Mouse (Mus musculus): Measurements from ENCODE around the gene Gtf3a. TPM values are rescaled to one million over a fixed set of nuclear protein-coding genes. Genes with fewer than 3 reads are reported as not detected.
"Not testable (repeated sequence)": the region's sequence is repeated elsewhere in the genome, so short reads cannot be mapped to it uniquely, and the experiment has no call there.

Gtf3a gene
- 55.9 and 60.5 TPM in 2 replicates for polyA plus RNA-seq (2012; rRNA removed)

GRCm38 (mm10) chr5:146948508-146949088 is at the start of gene Gtf3a:
Gene Gtf3a, plus strand, starts transcription at chr5:146948657.
- DNase-seq (ENCODE audit: low spot score): peak; percentile 64

- no peak for DNase-seq (ENCODE audit: low spot score)
These were observed 48.1 kb upstream of the Gtf3a start for GRCm38 (mm10) chr5:146900331-146900730.

GRCm38 (mm10) chr5:146901501-146901900 is 47.0 kb upstream of the Gtf3a start:
- DNase-seq (ENCODE audit: low spot score): no peak

- peak; percentile 36 for DNase-seq (ENCODE audit: low spot score)
These were observed 44.1 kb upstream of the Gtf3a start for GRCm38 (mm10) chr5:146904404-146904803.

GRCm38 (mm10) chr5:146905486-146906172 is 42.8 kb upstream of the Gtf3a start:
- peak; percentile 63 for DNase-seq (ENCODE audit: low spot score)

- no peak for DNase-seq (ENCODE audit: low spot score)
These were observed 40.9 kb upstream of the Gtf3a start for GRCm38 (mm10) chr5:146907533-146907932.

GRCm38 (mm10) chr5:146908629-146909028 is 39.8 kb upstream of the Gtf3a start:
- DNase-seq (ENCODE audit: low spot score): no peak

- DNase-seq (ENCODE audit: low spot score): no peak
These were observed 36.3 kb upstream of the Gtf3a start for GRCm38 (mm10) chr5:146912206-146912605.

- no peak for DNase-seq (ENCODE audit: low spot score)
These were observed 35.1 kb upstream of the Gtf3a start for GRCm38 (mm10) chr5:146913355-146913754.

GRCm38 (mm10) chr5:146914088-146914766 is 34.2 kb upstream of the Gtf3a start:
- peak; percentile 38 for DNase-seq (ENCODE audit: low spot score)

- DNase-seq (ENCODE audit: low spot score): no peak
These were observed 32.2 kb upstream of the Gtf3a start for GRCm38 (mm10) chr5:146916273-146916672.

GRCm38 (mm10) chr5:146916806-146917205 is 31.7 kb upstream of the Gtf3a start:
- no peak for DNase-seq (ENCODE audit: low spot score)

- DNase-seq (ENCODE audit: low spot score): not testable (repeated sequence)
These were observed 31.1 kb upstream of the Gtf3a start for GRCm38 (mm10) chr5:146917357-146917756.

GRCm38 (mm10) chr5:146919874-146920273 is 28.6 kb upstream of the Gtf3a start:
- DNase-seq (ENCODE audit: low spot score): no peak

GRCm38 (mm10) chr5:146920314-146921161 is 27.9 kb upstream of the Gtf3a start:
- DNase-seq (ENCODE audit: low spot score): no peak

- DNase-seq (ENCODE audit: low spot score): no peak
These were observed 27.2 kb upstream of the Gtf3a start for GRCm38 (mm10) chr5:146921224-146921623.

- no peak for DNase-seq (ENCODE audit: low spot score)
These were observed 24.9 kb upstream of the Gtf3a start for GRCm38 (mm10) chr5:146923547-146923946.

- no peak for DNase-seq (ENCODE audit: low spot score)
These were observed 21.8 kb upstream of the Gtf3a start for GRCm38 (mm10) chr5:146926673-146927072.

GRCm38 (mm10) chr5:146931422-146931821 is 17.0 kb upstream of the Gtf3a start:
- no peak for DNase-seq (ENCODE audit: low spot score)

GRCm38 (mm10) chr5:146931904-146932553 is 16.4 kb upstream of the Gtf3a start:
- no peak for DNase-seq (ENCODE audit: low spot score)

GRCm38 (mm10) chr5:146933466-146933865 is 15.0 kb upstream of the Gtf3a start:
- DNase-seq (ENCODE audit: low spot score): no peak

All from urinary bladder, adult 2 months (tissue).